Mouse (Mus musculus): ENCODE data around the gene Spsb3. TPM values are rescaled to one million over a fixed set of nuclear protein-coding genes. Genes with fewer than 3 reads are reported as not detected.

The Spsb3 gene
- polyA plus RNA-seq, 2 experiments = 39.4 to 49.6 TPM

- Histone ChIP-seq H3K27me3 (ENCODE audit: control insufficient read depth, insufficient read depth, low read length) (no peaks in the 10 kb centered on the region), H3K36me3 (ENCODE audit: control insufficient read depth, insufficient read depth, low read length) (peaks cover 6% of the 10 kb centered on the region; the same call in 1 of the 2 replicates), H3K4me1 (ENCODE audit: control insufficient read depth, insufficient read depth, low read length) (peaks cover 13% of the 10 kb centered on the region), H3K4me2 (replicated peaks; ENCODE audit: low read depth, low read length, severe bottlenecking) (peak overlapping the region; percentile 54), H3K9ac (ENCODE audit: low read depth, low read length, severe bottlenecking) (peak overlapping the region; percentile 86), H3K9me3 (ENCODE audit: control insufficient read depth, low read length) (no peaks in the 10 kb centered on the region), H3K4me3 (replicated peaks; ENCODE audit: low read length) (peak overlapping the region; percentile 90), H3K27ac (replicated peaks; ENCODE audit: low read depth, low read length) (no peak overlapping the region)
- no peak for TF ChIP-seq POLR2A (IDR thresholded peaks at IDR 0.05; ENCODE audit: borderline replicate concordance, extremely low read depth, insufficient read depth, insufficient read length)
- DNase-seq (ENCODE audit: low spot score) = no peak
- no peak for ATAC-seq (ENCODE audit: low FRiP score, low read depth)
Observed at GRCm38 (mm10) chr17:24935666-24936065, 49.2 kb downstream of the Spsb3 start.

GRCm38 (mm10) chr17:24936259-24937237 lies 50.1 kb downstream of the Spsb3 start, which contains the start of gene Mapk8ip3:
TSS of gene Mapk8ip3 (minus strand) at chr17:24936977.
- DNase-seq (ENCODE audit: low spot score) = peak; percentile 93
- Histone ChIP-seq H3K36me3 (ENCODE audit: control insufficient read depth, insufficient read depth, low read length) (peaks cover 6% of the 10 kb centered on the region; the same call in 1 of the 2 replicates), H3K27me3 (ENCODE audit: control insufficient read depth, insufficient read depth, low read length) (no peaks in the 10 kb centered on the region), H3K4me3 (replicated peaks; ENCODE audit: low read length) (peak within 1 kb of the TSS; percentile 90), H3K9ac (ENCODE audit: low read depth, low read length, severe bottlenecking) (peak within 1 kb of the TSS; percentile 86), H3K27ac (replicated peaks; ENCODE audit: low read depth, low read length) (peak within 1 kb of the TSS; percentile 55), H3K9me3 (ENCODE audit: control insufficient read depth, low read length) (no peaks in the 10 kb centered on the region), H3K4me1 (ENCODE audit: control insufficient read depth, insufficient read depth, low read length) (peaks cover 13% of the 10 kb centered on the region), H3K4me2 (replicated peaks; ENCODE audit: low read depth, low read length, severe bottlenecking) (peak within 1 kb of the TSS; percentile 54)
- WGBS = 2% methylated on average over 68 of the region's 78 CpGs
- peak; percentile 71; the same call in 1 of the 2 replicates for TF ChIP-seq POLR2A (IDR thresholded peaks at IDR 0.05; ENCODE audit: borderline replicate concordance, extremely low read depth, insufficient read depth, insufficient read length)
- ATAC-seq (ENCODE audit: low FRiP score, low read depth) = peak; percentile 97

- peak; percentile 3; the same call in 1 of the 2 replicates for ATAC-seq (ENCODE audit: low FRiP score, low read depth)
- WGBS = 43% methylated on average over 6 of the region's 6 CpGs
- peak overlapping the region; percentile 54 for H3K4me2 ChIP-seq (replicated peaks; ENCODE audit: low read depth, low read length, severe bottlenecking)
- peak overlapping the region; percentile 86 for H3K9ac ChIP-seq (ENCODE audit: low read depth, low read length, severe bottlenecking)
- no peak for TF ChIP-seq POLR2A (IDR thresholded peaks at IDR 0.05; ENCODE audit: borderline replicate concordance, extremely low read depth, insufficient read depth, insufficient read length)
- DNase-seq (ENCODE audit: low spot score) = no peak
- H3K4me3 ChIP-seq (replicated peaks; ENCODE audit: low read length) = peak overlapping the region; percentile 90
- H3K27me3 ChIP-seq (ENCODE audit: control insufficient read depth, insufficient read depth, low read length) = no peaks in the 10 kb centered on the region
- H3K4me1 ChIP-seq (ENCODE audit: control insufficient read depth, insufficient read depth, low read length) = peaks cover 13% of the 10 kb centered on the region
- peak overlapping the region; percentile 55 for H3K27ac ChIP-seq (replicated peaks; ENCODE audit: low read depth, low read length)
- no peaks in the 10 kb centered on the region for H3K9me3 ChIP-seq (ENCODE audit: control insufficient read depth, low read length)
- H3K36me3 ChIP-seq (ENCODE audit: control insufficient read depth, insufficient read depth, low read length) = peaks cover 6% of the 10 kb centered on the region; the same call in 1 of the 2 replicates
Observed at GRCm38 (mm10) chr17:24937266-24937665, 50.8 kb downstream of the Spsb3 start.

Other genes starting within 250 kb of the Spsb3 start
- 56.2 and 65.0 TPM in 2 replicates for gene Slc9a3r2, start 236.3 kb upstream of the Spsb3 start, polyA plus RNA-seq (2012; rRNA removed)
- 60.1 and 71.5 TPM in 2 replicates for gene Slc9a3r2, start 236.3 kb upstream of the Spsb3 start, polyA plus RNA-seq (2014; fragmentation: Nextera tagmentation; extraction: Ambion mirVana)
- gene Npw, start 228.2 kb upstream of the Spsb3 start, polyA plus RNA-seq (2012; rRNA removed) = 0.47 and 0.58 TPM in 2 replicates
- gene Npw, start 228.2 kb upstream of the Spsb3 start, polyA plus RNA-seq (2014; fragmentation: Nextera tagmentation; extraction: Ambion mirVana) = 0.33 and 0.41 TPM in 2 replicates
- gene Zfp598, start 217.0 kb upstream of the Spsb3 start, polyA plus RNA-seq (2012; rRNA removed) = 91.4 and 112 TPM in 2 replicates
- 29.9 and 31.8 TPM in 2 replicates for gene Zfp598, start 217.0 kb upstream of the Spsb3 start, polyA plus RNA-seq (2014; fragmentation: Nextera tagmentation; extraction: Ambion mirVana)
- gene Syngr3, start 196.7 kb upstream of the Spsb3 start, polyA plus RNA-seq (2012; rRNA removed) = 2.6 and 3.0 TPM in 2 replicates
- 3.1 and 4.9 TPM in 2 replicates for gene Syngr3, start 196.7 kb upstream of the Spsb3 start, polyA plus RNA-seq (2014; fragmentation: Nextera tagmentation; extraction: Ambion mirVana)
- gene Gfer, start 190.5 kb upstream of the Spsb3 start, polyA plus RNA-seq (2012; rRNA removed) = 27.3 and 34.2 TPM in 2 replicates
- 38.6 and 39.5 TPM in 2 replicates for gene Gfer, start 190.5 kb upstream of the Spsb3 start, polyA plus RNA-seq (2014; fragmentation: Nextera tagmentation; extraction: Ambion mirVana)
- gene Noxo1, start 190.4 kb upstream of the Spsb3 start, polyA plus RNA-seq (2012; rRNA removed) = 9.2 and 11.9 TPM in 2 replicates
- 3.8 and 4.5 TPM in 2 replicates for gene Noxo1, start 190.4 kb upstream of the Spsb3 start, polyA plus RNA-seq (2014; fragmentation: Nextera tagmentation; extraction: Ambion mirVana)
- gene Tbl3, start 179.0 kb upstream of the Spsb3 start, polyA plus RNA-seq (2012; rRNA removed) = 62.1 and 72.1 TPM in 2 replicates
- 62.8 and 73.9 TPM in 2 replicates for gene Tbl3, start 179.0 kb upstream of the Spsb3 start, polyA plus RNA-seq (2014; fragmentation: Nextera tagmentation; extraction: Ambion mirVana)
- 0.85 and 0.98 TPM in 2 replicates for gene Rnf151, start 168.6 kb upstream of the Spsb3 start, polyA plus RNA-seq (2012; rRNA removed)
- gene Rnf151, start 168.6 kb upstream of the Spsb3 start, polyA plus RNA-seq (2014; fragmentation: Nextera tagmentation; extraction: Ambion mirVana) = 0.19 and 0.40 TPM in 2 replicates
- gene Rps2, start 168.5 kb upstream of the Spsb3 start, polyA plus RNA-seq (2012; rRNA removed) = 2,709 and 3,185 TPM in 2 replicates
- 1,651 and 1,722 TPM in 2 replicates for gene Rps2, start 168.5 kb upstream of the Spsb3 start, polyA plus RNA-seq (2014; fragmentation: Nextera tagmentation; extraction: Ambion mirVana)
- gene Ndufb10, start 162.2 kb upstream of the Spsb3 start, polyA plus RNA-seq (2012; rRNA removed) = 178 and 192 TPM in 2 replicates
- 235 and 237 TPM in 2 replicates for gene Ndufb10, start 162.2 kb upstream of the Spsb3 start, polyA plus RNA-seq (2014; fragmentation: Nextera tagmentation; extraction: Ambion mirVana)
- not detected in 2 replicates for gene Rpl3l, start 158.8 kb upstream of the Spsb3 start, polyA plus RNA-seq (2012; rRNA removed)
- 0.19 TPM in 1 of 2 replicates, not detected in the other for gene Rpl3l, start 158.8 kb upstream of the Spsb3 start, polyA plus RNA-seq (2014; fragmentation: Nextera tagmentation; extraction: Ambion mirVana)
- gene Msrb1, start 150.0 kb upstream of the Spsb3 start, polyA plus RNA-seq (2012; rRNA removed) = 36.2 and 44.1 TPM in 2 replicates
- gene Msrb1, start 150.0 kb upstream of the Spsb3 start, polyA plus RNA-seq (2014; fragmentation: Nextera tagmentation; extraction: Ambion mirVana) = 29.8 and 29.9 TPM in 2 replicates
- 5.3 and 8.7 TPM in 2 replicates for gene Hs3st6, start 133.7 kb upstream of the Spsb3 start, polyA plus RNA-seq (2012; rRNA removed)
- 4.9 and 5.6 TPM in 2 replicates for gene Hs3st6, start 133.7 kb upstream of the Spsb3 start, polyA plus RNA-seq (2014; fragmentation: Nextera tagmentation; extraction: Ambion mirVana)
- gene Meiob, start 82.4 kb upstream of the Spsb3 start, polyA plus RNA-seq (2012; rRNA removed) = not detected in 2 replicates
- gene Meiob, start 82.4 kb upstream of the Spsb3 start, polyA plus RNA-seq (2014; fragmentation: Nextera tagmentation; extraction: Ambion mirVana) = not detected in 2 replicates
- 23.9 and 25.7 TPM in 2 replicates for gene Hagh, start 46.5 kb upstream of the Spsb3 start, polyA plus RNA-seq (2012; rRNA removed)
- 29.4 and 35.4 TPM in 2 replicates for gene Hagh, start 46.5 kb upstream of the Spsb3 start, polyA plus RNA-seq (2014; fragmentation: Nextera tagmentation; extraction: Ambion mirVana)
- 12.8 and 14.8 TPM in 2 replicates for gene Fahd1, start 36.3 kb upstream of the Spsb3 start, polyA plus RNA-seq (2012; rRNA removed)
- gene Fahd1, start 36.3 kb upstream of the Spsb3 start, polyA plus RNA-seq (2014; fragmentation: Nextera tagmentation; extraction: Ambion mirVana) = 16.5 and 17.4 TPM in 2 replicates
- gene Igfals, start 20.6 kb upstream of the Spsb3 start, polyA plus RNA-seq (2012; rRNA removed) = 0.10 and 0.24 TPM in 2 replicates
- 0.08 and 0.18 TPM in 2 replicates for gene Igfals, start 20.6 kb upstream of the Spsb3 start, polyA plus RNA-seq (2014; fragmentation: Nextera tagmentation; extraction: Ambion mirVana)
- 27.4 and 31.2 TPM in 2 replicates for gene Nubp2, start 294 bp upstream of the Spsb3 start, polyA plus RNA-seq (2012; rRNA removed)
- 54.0 and 55.5 TPM in 2 replicates for gene Nubp2, start 294 bp upstream of the Spsb3 start, polyA plus RNA-seq (2014; fragmentation: Nextera tagmentation; extraction: Ambion mirVana)
- gene Eme2, start 8.4 kb downstream of the Spsb3 start, polyA plus RNA-seq (2012; rRNA removed) = 39.1 and 43.9 TPM in 2 replicates
- gene Eme2, start 8.4 kb downstream of the Spsb3 start, polyA plus RNA-seq (2014; fragmentation: Nextera tagmentation; extraction: Ambion mirVana) = 28.7 and 28.9 TPM in 2 replicates
- gene Mrps34, start 8.5 kb downstream of the Spsb3 start, polyA plus RNA-seq (2012; rRNA removed) = 101 and 121 TPM in 2 replicates
- 82.1 and 82.7 TPM in 2 replicates for gene Mrps34, start 8.5 kb downstream of the Spsb3 start, polyA plus RNA-seq (2014; fragmentation: Nextera tagmentation; extraction: Ambion mirVana)
- gene Nme3, start 9.9 kb downstream of the Spsb3 start, polyA plus RNA-seq (2012; rRNA removed) = 30.3 and 36.5 TPM in 2 replicates
- 47.6 and 48.4 TPM in 2 replicates for gene Nme3, start 9.9 kb downstream of the Spsb3 start, polyA plus RNA-seq (2014; fragmentation: Nextera tagmentation; extraction: Ambion mirVana)
- 186 and 210 TPM in 2 replicates for gene Mapk8ip3, start 50.3 kb downstream of the Spsb3 start, polyA plus RNA-seq (2012; rRNA removed)
- 41.4 and 46.4 TPM in 2 replicates for gene Mapk8ip3, start 50.3 kb downstream of the Spsb3 start, polyA plus RNA-seq (2014; fragmentation: Nextera tagmentation; extraction: Ambion mirVana)
- gene Jpt2, start 74.0 kb downstream of the Spsb3 start, polyA plus RNA-seq (2012; rRNA removed) = 85.4 and 89.6 TPM in 2 replicates
- 98.7 and 99.0 TPM in 2 replicates for gene Jpt2, start 74.0 kb downstream of the Spsb3 start, polyA plus RNA-seq (2014; fragmentation: Nextera tagmentation; extraction: Ambion mirVana)
- gene Cramp1l, start 129.1 kb downstream of the Spsb3 start, polyA plus RNA-seq (2012; rRNA removed) = 33.5 and 41.9 TPM in 2 replicates
- 8.1 and 10.0 TPM in 2 replicates for gene Cramp1l, start 129.1 kb downstream of the Spsb3 start, polyA plus RNA-seq (2014; fragmentation: Nextera tagmentation; extraction: Ambion mirVana)
- 18.5 and 20.4 TPM in 2 replicates for gene Ift140, start 129.4 kb downstream of the Spsb3 start, polyA plus RNA-seq (2012; rRNA removed)
- 15.3 and 16.4 TPM in 2 replicates for gene Ift140, start 129.4 kb downstream of the Spsb3 start, polyA plus RNA-seq (2014; fragmentation: Nextera tagmentation; extraction: Ambion mirVana)
- 12.1 and 18.1 TPM in 2 replicates for gene Tmem204, start 196.9 kb downstream of the Spsb3 start, polyA plus RNA-seq (2012; rRNA removed)
- 17.3 and 18.5 TPM in 2 replicates for gene Tmem204, start 196.9 kb downstream of the Spsb3 start, polyA plus RNA-seq (2014; fragmentation: Nextera tagmentation; extraction: Ambion mirVana)
- 41.7 and 51.0 TPM in 2 replicates for gene Telo2, start 229.3 kb downstream of the Spsb3 start, polyA plus RNA-seq (2012; rRNA removed)
- 31.1 and 43.0 TPM in 2 replicates for gene Telo2, start 229.3 kb downstream of the Spsb3 start, polyA plus RNA-seq (2014; fragmentation: Nextera tagmentation; extraction: Ambion mirVana)
- gene Ptx4, start 234.1 kb downstream of the Spsb3 start, polyA plus RNA-seq (2012; rRNA removed) = 1.8 and 2.3 TPM in 2 replicates
- 2.0 and 2.7 TPM in 2 replicates for gene Ptx4, start 234.1 kb downstream of the Spsb3 start, polyA plus RNA-seq (2014; fragmentation: Nextera tagmentation; extraction: Ambion mirVana)
- gene Clcn7, start 246.7 kb downstream of the Spsb3 start, polyA plus RNA-seq (2012; rRNA removed) = 32.4 and 40.1 TPM in 2 replicates
- gene Clcn7, start 246.7 kb downstream of the Spsb3 start, polyA plus RNA-seq (2014; fragmentation: Nextera tagmentation; extraction: Ambion mirVana) = 21.3 and 26.3 TPM in 2 replicates

Measured in limb, embryonic 14.5 days (tissue).